Mouse (Mus musculus): ENCODE results near the gene Arid1b. TPM values are rescaled to one million over a fixed set of nuclear protein-coding genes. Genes with fewer than 3 reads are reported as not detected.
A peak's percentile ranks its signal among the peaks of the same experiment; 100 is the strongest.

Arid1b gene
- polyA plus RNA-seq, 1 experiment from 2014 or later, result 17.4 TPM

- Histone ChIP-seq H3K4me3 (no peak overlapping the region), H3K27me3 (peaks cover 36% of the 10 kb centered on the region), H3K4me2 (replicated peaks) (no peak overlapping the region), H3K9ac (replicated peaks) (no peak overlapping the region), H3K9me3 (no peaks in the 10 kb centered on the region), H3K4me1 (peaks cover 54% of the 10 kb centered on the region), H3K36me3 (no peaks in the 10 kb centered on the region), H3K27ac (replicated peaks) (no peak overlapping the region)
- 46% methylated on average over 5 of the region's 5 CpGs for WGBS
- ATAC-seq (ENCODE audit: low FRiP score, low read depth), result no peak
Measured at GRCm38 (mm10) chr17:5060515-5061084, 66.5 kb downstream of the Arid1b start.

GRCm38 (mm10) chr17:5061183-5061582 is 67.1 kb downstream of the Arid1b start:
- Histone ChIP-seq H3K4me3 (no peak overlapping the region), H3K9me3 (no peaks in the 10 kb centered on the region), H3K36me3 (no peaks in the 10 kb centered on the region), H3K9ac (replicated peaks) (no peak overlapping the region), H3K27ac (replicated peaks) (no peak overlapping the region), H3K4me1 (peaks cover 49% of the 10 kb centered on the region), H3K4me2 (replicated peaks) (no peak overlapping the region), H3K27me3 (peaks cover 30% of the 10 kb centered on the region)
- no peak for ATAC-seq (ENCODE audit: low FRiP score, low read depth)
- WGBS, result 73% methylated on average over 3 of the region's 3 CpGs

GRCm38 (mm10) chr17:5061593-5061992 is 67.5 kb downstream of the Arid1b start:
- H3K9ac ChIP-seq (replicated peaks), result no peak overlapping the region
- no peak overlapping the region for H3K4me3 ChIP-seq
- H3K36me3 ChIP-seq, result no peaks in the 10 kb centered on the region
- peaks cover 51% of the 10 kb centered on the region for H3K4me1 ChIP-seq
- H3K4me2 ChIP-seq (replicated peaks), result no peak overlapping the region
- peaks cover 32% of the 10 kb centered on the region for H3K27me3 ChIP-seq
- no peak overlapping the region for H3K27ac ChIP-seq (replicated peaks)
- no peaks in the 10 kb centered on the region for H3K9me3 ChIP-seq
- ATAC-seq (ENCODE audit: low FRiP score, low read depth), result no peak
- 75% methylated on average over 5 of the region's 5 CpGs for WGBS

- no peak overlapping the region for H3K4me2 ChIP-seq (replicated peaks)
- H3K9ac ChIP-seq (replicated peaks), result no peak overlapping the region
- peaks cover 46% of the 10 kb centered on the region for H3K4me1 ChIP-seq
- H3K27me3 ChIP-seq, result peaks cover 32% of the 10 kb centered on the region
- no peak overlapping the region for H3K4me3 ChIP-seq
- no peak for ATAC-seq (ENCODE audit: low FRiP score, low read depth)
- 90% methylated on average over 9 of the region's 9 CpGs for WGBS
- no peaks in the 10 kb centered on the region for H3K9me3 ChIP-seq
- no peaks in the 10 kb centered on the region for H3K36me3 ChIP-seq
- H3K27ac ChIP-seq (replicated peaks), result no peak overlapping the region
Measured at GRCm38 (mm10) chr17:5063471-5064176, 69.5 kb downstream of the Arid1b start.

GRCm38 (mm10) chr17:5064777-5065176 is 70.6 kb downstream of the Arid1b start:
- Histone ChIP-seq H3K4me1 (peaks cover 38% of the 10 kb centered on the region), H3K27ac (replicated peaks) (no peak overlapping the region), H3K4me3 (no peak overlapping the region), H3K36me3 (no peaks in the 10 kb centered on the region), H3K9ac (replicated peaks) (no peak overlapping the region), H3K9me3 (no peaks in the 10 kb centered on the region), H3K27me3 (peaks cover 25% of the 10 kb centered on the region), H3K4me2 (replicated peaks) (no peak overlapping the region)
- no peak for ATAC-seq (ENCODE audit: low FRiP score, low read depth)
- WGBS, result 90% methylated on average over 6 of the region's 6 CpGs

- no peak overlapping the region for H3K4me3 ChIP-seq
- peaks cover 22% of the 10 kb centered on the region for H3K27me3 ChIP-seq
- H3K36me3 ChIP-seq, result no peaks in the 10 kb centered on the region
- H3K9me3 ChIP-seq, result no peaks in the 10 kb centered on the region
- H3K27ac ChIP-seq (replicated peaks), result no peak overlapping the region
- H3K4me1 ChIP-seq, result peaks cover 33% of the 10 kb centered on the region
- no peak for ATAC-seq (ENCODE audit: low FRiP score, low read depth)
- no peak overlapping the region for H3K4me2 ChIP-seq (replicated peaks)
- H3K9ac ChIP-seq (replicated peaks), result no peak overlapping the region
- 91% methylated on average over 6 of the region's 6 CpGs for WGBS
Measured at GRCm38 (mm10) chr17:5065270-5065669, 71.1 kb downstream of the Arid1b start.

- ATAC-seq (ENCODE audit: low FRiP score, low read depth), result no peak
- H3K27me3 ChIP-seq, result peaks cover 19% of the 10 kb centered on the region
- WGBS, result 85% methylated on average over 8 of the region's 8 CpGs
- no peaks in the 10 kb centered on the region for H3K9me3 ChIP-seq
- H3K4me3 ChIP-seq, result no peak overlapping the region
- H3K4me1 ChIP-seq, result peaks cover 26% of the 10 kb centered on the region; the same call in 1 of the 2 replicates
- H3K9ac ChIP-seq (replicated peaks), result no peak overlapping the region
- no peak overlapping the region for H3K27ac ChIP-seq (replicated peaks)
- H3K4me2 ChIP-seq (replicated peaks), result no peak overlapping the region
- H3K36me3 ChIP-seq, result 0 out of 2 replicates have a peak, but pooled peaks cover 4% of the 10 kb centered on the region
Measured at GRCm38 (mm10) chr17:5066835-5067234, 72.7 kb downstream of the Arid1b start.

- Histone ChIP-seq H3K27ac (replicated peaks) (no peak overlapping the region), H3K27me3 (peaks cover 15% of the 10 kb centered on the region), H3K4me1 (peaks cover 26% of the 10 kb centered on the region; the same call in 1 of the 2 replicates), H3K9me3 (no peaks in the 10 kb centered on the region), H3K4me3 (no peak overlapping the region), H3K4me2 (replicated peaks) (no peak overlapping the region), H3K36me3 (0 out of 2 replicates have a peak, but pooled peaks cover 4% of the 10 kb centered on the region), H3K9ac (replicated peaks) (no peak overlapping the region)
- 60% methylated on average over 4 of the region's 4 CpGs for WGBS
- no peak for ATAC-seq (ENCODE audit: low FRiP score, low read depth)
Measured at GRCm38 (mm10) chr17:5067264-5067663, 73.1 kb downstream of the Arid1b start.

- Histone ChIP-seq H3K27ac (replicated peaks) (no peak overlapping the region), H3K36me3 (0 out of 2 replicates have a peak, but pooled peaks cover 4% of the 10 kb centered on the region), H3K27me3 (peaks cover 9% of the 10 kb centered on the region), H3K9me3 (no peaks in the 10 kb centered on the region), H3K9ac (replicated peaks) (no peak overlapping the region), H3K4me1 (peaks cover 24% of the 10 kb centered on the region; the same call in 1 of the 2 replicates), H3K4me3 (no peak overlapping the region), H3K4me2 (replicated peaks) (no peak overlapping the region)
- no peak for ATAC-seq (ENCODE audit: low FRiP score, low read depth)
- WGBS, result 93% methylated on average over 3 of the region's 3 CpGs
Measured at GRCm38 (mm10) chr17:5070399-5070798, 76.3 kb downstream of the Arid1b start.

GRCm38 (mm10) chr17:5072539-5072938 is 78.4 kb downstream of the Arid1b start:
- Histone ChIP-seq H3K27me3 (no peaks in the 10 kb centered on the region), H3K4me2 (replicated peaks) (no peak overlapping the region), H3K27ac (replicated peaks) (no peak overlapping the region), H3K4me3 (no peak overlapping the region), H3K9me3 (no peaks in the 10 kb centered on the region), H3K36me3 (0 out of 2 replicates have a peak, but pooled peaks cover 4% of the 10 kb centered on the region), H3K9ac (replicated peaks) (no peak overlapping the region), H3K4me1 (peaks cover 14% of the 10 kb centered on the region; the same call in 1 of the 2 replicates)
- ATAC-seq (ENCODE audit: low FRiP score, low read depth), result no peak
- 82% methylated on average over 4 of the region's 4 CpGs for WGBS

- H3K4me2 ChIP-seq (replicated peaks), result no peak overlapping the region
- 0 out of 2 replicates have a peak, but pooled peaks cover 4% of the 10 kb centered on the region for H3K36me3 ChIP-seq
- H3K27ac ChIP-seq (replicated peaks), result no peak overlapping the region
- H3K9me3 ChIP-seq, result no peaks in the 10 kb centered on the region
- H3K27me3 ChIP-seq, result no peaks in the 10 kb centered on the region
- no peak overlapping the region for H3K4me3 ChIP-seq
- H3K9ac ChIP-seq (replicated peaks), result no peak overlapping the region
- 87% methylated on average over 7 of the region's 7 CpGs for WGBS
- no peak for ATAC-seq (ENCODE audit: low FRiP score, low read depth)
- H3K4me1 ChIP-seq, result peaks cover 16% of the 10 kb centered on the region
Measured at GRCm38 (mm10) chr17:5074752-5075506, 80.8 kb downstream of the Arid1b start.

GRCm38 (mm10) chr17:5077996-5078395 is 83.9 kb downstream of the Arid1b start:
- Histone ChIP-seq H3K4me1 (peaks cover 45% of the 10 kb centered on the region), H3K4me3 (no peak overlapping the region), H3K27ac (replicated peaks) (0 out of 2 replicates have a peak overlapping the region, but pooled peaks have one; percentile 1), H3K9ac (replicated peaks) (no peak overlapping the region), H3K27me3 (no peaks in the 10 kb centered on the region), H3K9me3 (no peaks in the 10 kb centered on the region), H3K36me3 (no peaks in the 10 kb centered on the region), H3K4me2 (replicated peaks) (no peak overlapping the region)
- ATAC-seq (ENCODE audit: low FRiP score, low read depth), result no peak
- 62% methylated on average over 9 of the region's 9 CpGs for WGBS

All from midbrain, embryonic 12.5 days (tissue).